Mouse (Mus musculus): ENCODE data around the gene Bin2. TPM values are rescaled to one million over a fixed set of nuclear protein-coding genes. Genes with fewer than 3 reads are reported as not detected.

Bin2 gene
- total RNA-seq, 2 experiments from 2014 or later: 1.6 to 2.3 TPM

GRCm38 (mm10) chr15:100684450-100684849 lies 15.1 kb upstream of the Bin2 start:
- DNase-seq (ENCODE audit: low spot score in 2 of 2): no peak

DNA sequence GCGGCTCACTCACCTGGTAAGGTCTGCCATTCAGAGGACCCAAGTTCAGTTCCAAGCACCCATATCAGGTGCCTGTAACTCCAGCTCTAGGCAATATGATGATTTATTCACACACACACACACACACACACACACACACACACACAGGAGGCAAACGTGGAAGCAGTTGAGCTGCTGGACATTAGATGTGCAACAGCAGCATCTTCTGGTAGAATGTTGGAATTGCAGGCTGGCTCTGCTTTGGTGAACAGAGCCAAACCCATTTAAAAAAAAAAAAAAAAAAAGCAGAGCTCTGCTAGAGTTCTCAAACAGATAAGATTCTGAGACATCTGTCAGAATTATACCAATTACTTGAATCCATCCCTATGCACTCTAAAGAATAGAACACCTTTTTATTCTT lies 13.7 kb upstream of the Bin2 start:
- DNase-seq (ENCODE audit: low spot score in 2 of 2): peak; percentile 57 to 75

- no peak for DNase-seq (ENCODE audit: low spot score in 2 of 2)
Observed at GRCm38 (mm10) chr15:100681770-100682169, 12.4 kb upstream of the Bin2 start.

- no peak for DNase-seq (ENCODE audit: low spot score in 2 of 2)
Observed at GRCm38 (mm10) chr15:100680381-100680780, 11.0 kb upstream of the Bin2 start.

DNA sequence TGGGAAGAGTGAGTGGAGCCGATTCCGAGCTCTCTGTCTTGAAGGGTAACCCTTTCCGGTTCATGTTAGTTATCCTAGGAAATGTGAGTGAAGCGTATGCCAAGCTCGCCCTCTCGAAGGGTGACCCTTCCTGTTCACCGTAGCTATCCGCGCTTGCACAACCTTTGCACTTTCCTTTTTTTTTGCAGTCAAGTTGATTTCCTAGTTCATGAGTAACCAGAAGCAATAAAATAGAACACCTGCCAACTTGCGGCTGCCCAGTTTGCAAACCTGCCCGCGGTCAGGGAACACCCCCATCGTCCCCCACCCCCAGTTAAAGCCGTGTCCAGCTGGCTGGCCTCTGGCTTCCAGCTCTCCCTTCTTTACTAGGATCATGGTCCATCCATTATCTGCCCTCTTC lies 9.7 kb upstream of the Bin2 start:
- no peak for DNase-seq (ENCODE audit: low spot score in 2 of 2)

DNA sequence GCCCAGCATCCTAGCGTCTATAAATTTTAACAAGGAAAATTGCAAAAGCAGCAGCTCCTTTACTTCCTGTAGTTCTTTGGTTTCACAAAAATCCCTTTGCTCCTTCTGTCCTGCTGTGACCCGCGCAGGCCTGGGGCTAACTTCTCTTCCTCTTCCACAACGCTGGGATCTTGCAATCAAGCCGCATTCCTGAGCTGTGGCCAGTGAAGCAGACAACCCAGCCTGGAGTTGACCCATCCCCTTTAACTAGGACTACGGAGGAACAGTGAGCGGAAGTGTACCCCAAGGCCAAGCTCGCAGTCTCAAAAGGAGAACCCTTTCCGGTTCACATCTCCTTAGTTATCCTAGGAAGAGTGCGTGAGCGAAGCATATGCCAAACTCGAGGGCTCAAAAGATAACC lies 9.2 kb upstream of the Bin2 start:
- no peak for DNase-seq (ENCODE audit: low spot score in 2 of 2)

DNA sequence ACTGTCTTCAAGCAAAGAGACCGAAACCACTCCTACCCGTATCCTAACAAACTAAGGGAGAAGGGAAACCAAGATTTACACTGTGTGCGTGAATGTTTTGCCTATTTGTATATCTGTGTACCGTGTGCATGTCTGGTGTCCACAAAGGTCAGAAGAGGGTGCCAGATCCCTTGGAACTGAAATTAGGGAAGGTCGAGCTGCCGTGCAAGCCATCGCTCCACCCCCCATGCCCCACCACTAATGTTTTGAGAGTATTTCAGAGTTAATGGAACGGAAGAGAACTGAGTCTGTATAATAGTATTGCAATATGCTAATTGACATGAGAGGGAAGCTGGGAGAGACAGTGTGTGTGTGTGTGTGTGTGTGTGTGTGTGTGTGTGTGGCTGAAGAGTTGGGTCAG lies 8.3 kb upstream of the Bin2 start:
- no peak for DNase-seq (ENCODE audit: low spot score in 2 of 2)

DNA sequence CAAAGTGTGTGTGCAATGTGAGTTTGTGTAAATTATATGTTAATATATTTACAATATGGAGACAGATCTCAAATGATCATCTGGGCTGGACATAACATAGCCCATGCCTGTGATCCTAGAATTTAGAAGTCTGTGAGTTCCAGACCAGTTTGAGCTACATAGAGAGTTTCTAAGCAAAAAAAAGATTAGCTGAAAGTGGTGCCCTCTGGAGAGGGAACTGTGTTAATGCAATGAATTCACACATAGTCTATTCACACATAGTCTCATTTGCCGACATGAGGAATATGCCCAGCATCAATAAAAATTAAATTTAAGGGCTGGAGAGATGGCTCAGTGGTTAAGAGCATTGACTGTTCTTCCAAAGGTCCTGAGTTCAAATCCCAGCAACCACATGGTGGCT lies 7.2 kb upstream of the Bin2 start:
- DNase-seq (ENCODE audit: low spot score in 2 of 2): no peak

DNA sequence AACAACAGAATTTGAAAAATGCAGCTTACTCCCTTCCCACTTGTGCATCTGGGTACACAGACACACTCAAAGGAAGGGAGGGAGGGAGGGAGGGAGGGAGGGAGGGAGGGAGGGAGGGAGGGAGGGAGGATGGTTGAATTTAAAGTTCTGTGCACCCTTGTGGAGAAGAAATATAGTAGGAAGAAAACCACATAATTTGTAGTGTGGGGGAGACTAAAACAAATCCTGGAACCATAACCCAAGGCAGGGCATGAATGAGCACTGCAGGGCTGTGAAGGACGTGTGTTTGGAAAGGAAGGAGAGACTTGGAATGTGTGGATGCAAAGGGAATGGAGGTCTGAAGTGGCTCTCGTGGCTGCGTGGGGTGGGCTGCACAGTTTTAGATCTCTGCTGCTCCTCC lies 6.1 kb upstream of the Bin2 start:
- no peak for DNase-seq (ENCODE audit: low spot score in 2 of 2)

DNA sequence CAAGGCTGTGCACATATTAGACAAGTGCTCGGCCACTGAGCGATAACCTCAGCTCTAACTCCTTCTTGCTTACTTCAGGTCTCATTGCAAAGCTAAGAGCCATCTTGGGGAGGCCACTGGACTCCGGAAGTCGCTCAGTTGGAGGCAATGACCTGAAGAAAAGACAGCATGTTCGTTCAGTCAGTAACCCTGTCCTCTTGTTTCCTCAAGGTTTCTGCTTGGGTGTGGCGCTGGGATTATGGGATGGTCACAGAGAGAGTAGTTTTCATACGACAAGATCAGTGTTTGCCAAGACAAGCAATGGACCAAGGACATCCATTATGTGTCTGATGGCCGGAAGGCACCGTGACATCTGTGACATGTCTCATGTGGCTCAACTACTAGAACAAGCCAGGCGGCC lies 5.2 kb upstream of the Bin2 start:
- DNase-seq (ENCODE audit: low spot score in 2 of 2): no peak

GRCm38 (mm10) chr15:100673585-100674391 lies 4.4 kb upstream of the Bin2 start:
- no peak for DNase-seq (ENCODE audit: low spot score in 2 of 2)

DNA sequence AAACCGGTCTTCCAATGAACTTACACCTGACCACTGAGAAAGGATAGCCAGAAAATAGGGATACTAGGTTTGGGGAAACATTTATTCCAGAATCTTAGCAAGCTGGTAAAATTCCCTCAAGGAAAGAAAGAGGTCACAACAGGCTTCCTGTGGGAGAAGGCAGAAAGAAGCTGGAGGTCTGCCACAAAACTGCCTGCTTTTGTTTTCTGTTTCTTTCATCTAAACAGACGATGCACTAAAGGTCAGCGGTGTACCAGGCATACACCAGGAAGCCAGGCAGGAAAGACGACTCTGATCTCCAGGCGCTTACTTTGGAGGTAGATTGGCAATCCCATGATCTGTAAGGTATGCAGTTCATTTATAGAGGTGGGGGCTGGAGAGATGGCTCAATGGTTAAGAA lies 1.5 kb upstream of the Bin2 start:
- DNase-seq (ENCODE audit: low spot score in 2 of 2): no peak

DNA sequence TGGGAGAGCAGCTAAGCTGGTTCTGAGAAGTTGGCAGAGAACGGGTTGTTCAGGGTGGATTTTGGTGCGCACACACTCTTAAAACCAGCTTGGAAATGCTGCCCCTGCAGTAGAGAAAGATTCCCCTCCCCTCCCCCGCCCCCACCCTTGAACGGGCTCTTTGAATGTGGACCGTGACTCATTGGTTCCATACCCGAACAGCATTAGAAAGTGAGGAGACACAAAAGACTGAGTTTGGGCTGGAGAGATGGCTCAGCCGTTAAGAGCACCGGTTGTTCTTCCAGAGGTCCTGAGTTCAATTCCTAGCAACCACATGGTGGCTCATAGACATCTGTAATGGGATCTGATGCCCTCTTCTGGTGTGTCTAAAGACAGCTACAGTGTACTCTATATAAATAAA lies 651 bp upstream of the Bin2 start:
- no peak for DNase-seq (ENCODE audit: low spot score in 2 of 2)

- no peak for DNase-seq (ENCODE audit: low spot score in 2 of 2)
Observed at GRCm38 (mm10) chr15:100667871-100668545, 1.3 kb downstream of the Bin2 start.

GRCm38 (mm10) chr15:100667420-100667819 lies 1.9 kb downstream of the Bin2 start:
- no peak for DNase-seq (ENCODE audit: low spot score in 2 of 2)

- DNase-seq (ENCODE audit: low spot score in 2 of 2): no peak
Observed at GRCm38 (mm10) chr15:100666851-100667250, 2.5 kb downstream of the Bin2 start.

- no peak for DNase-seq (ENCODE audit: low spot score in 2 of 2)
Observed at GRCm38 (mm10) chr15:100666219-100666696, 3.1 kb downstream of the Bin2 start.

- no peak for DNase-seq (ENCODE audit: low spot score in 2 of 2)
Observed at GRCm38 (mm10) chr15:100665411-100666218, 3.7 kb downstream of the Bin2 start.

DNA sequence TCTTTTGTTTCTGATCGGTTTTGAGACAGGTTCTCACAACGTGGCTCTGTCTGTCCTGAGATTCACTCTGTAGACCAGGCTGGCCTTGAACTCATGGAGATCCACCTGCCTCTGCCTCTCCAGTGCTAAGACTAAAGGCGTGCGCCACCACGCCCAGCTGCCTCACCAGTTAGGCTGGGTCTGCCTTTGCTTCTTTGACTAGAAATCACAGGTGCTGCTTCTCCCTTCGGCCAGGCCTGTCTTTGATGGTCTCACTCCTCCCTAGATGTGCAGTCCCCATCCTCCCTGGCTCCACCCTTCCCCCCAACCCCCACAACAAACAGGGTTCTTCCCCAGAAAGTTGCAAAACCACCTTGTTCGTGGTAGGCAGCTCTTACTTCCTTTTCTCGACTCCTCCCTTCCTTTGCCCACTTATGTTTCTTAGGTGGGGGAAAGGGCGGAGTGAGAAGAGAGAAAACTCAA lies 4.5 kb downstream of the Bin2 start:
- DNase-seq (ENCODE audit: low spot score in 2 of 2): no peak

- DNase-seq (ENCODE audit: low spot score in 2 of 2): no peak
Observed at GRCm38 (mm10) chr15:100660805-100661204, 8.5 kb downstream of the Bin2 start.

DNA sequence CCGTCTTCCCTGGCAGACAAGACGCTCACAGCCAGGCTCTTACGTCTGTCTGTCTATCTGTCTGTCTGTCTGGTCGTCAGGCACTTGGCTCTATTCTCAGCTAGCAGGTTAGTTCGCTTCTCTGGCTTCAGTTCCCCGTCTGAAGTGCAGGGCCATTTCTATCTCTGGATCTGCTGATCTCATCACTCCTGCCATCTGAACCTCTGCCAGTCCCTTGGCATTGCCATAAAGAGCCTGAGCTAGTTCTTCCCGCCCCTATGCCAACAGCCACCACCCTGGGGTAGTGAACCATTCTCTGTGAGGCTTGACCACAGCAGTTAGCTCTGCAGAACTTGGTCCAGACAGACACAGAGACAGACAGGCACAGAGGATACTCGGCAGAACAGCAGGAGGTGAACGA lies 9.0 kb downstream of the Bin2 start:
- no peak for DNase-seq (ENCODE audit: low spot score in 2 of 2)

- DNase-seq (ENCODE audit: low spot score in 2 of 2): no peak
Observed at GRCm38 (mm10) chr15:100655201-100655600, 14.2 kb downstream of the Bin2 start.

All from gastrocnemius, postnatal 4 days (tissue).